Mouse (Mus musculus) kidney, adult 2 months (tissue): ENCODE data around the gene Adm.

ENCODE experiments used
- CTCF ChIP-seq: fragments of 200-500 bp; conservative IDR thresholded peaks from 2 replicates; pipeline ENCODE4 v1.5.1; 2011; ENCODE audit warnings: low read depth, mild to moderate bottlenecking, control low read depth, low read length, moderate library complexity, mixed read lengths; ENCODE audit not compliant: insufficient read depth, insufficient read length
- POLR2A ChIP-seq: fragments of 200-500 bp; IDR thresholded peaks from one replicate; pipeline ENCODE4 v1.6.1; 2011; ENCODE audit warnings: low read depth, low read length, control low read depth

- TF ChIP-seq CTCF, result no peak
- no peak for TF ChIP-seq POLR2A
Observed at GRCm38 (mm10) chr7:110647559-110648454, 20.3 kb downstream of the Adm start.
